Mouse (Mus musculus) stomach, embryonic 15.5 days (tissue): Measurements from ENCODE around the gene Ephb1. TPM values are rescaled to one million over a fixed set of nuclear protein-coding genes. Genes with fewer than 3 reads are reported as not detected.
A peak's percentile ranks its signal among the peaks of the same experiment; 100 is the strongest.

ENCODE experiments used
- ATAC-seq: fragments of 200-750 bp; cut with Nextera tagmentation; 2 replicates; pipeline ENCODE4 v1.8.0; 2017; ENCODE audit warnings: low read depth, moderate number of reproducible peaks, moderate TSS enrichment; ENCODE audit not compliant: insufficient read depth, low FRiP score
- H3K27ac ChIP-seq: fragments of 300-500 bp; sonication (generic); 2 replicates; pipeline ENCODE4 v1.5.1; 2015; ENCODE audit warnings: mild to moderate bottlenecking, inconsistent platforms
- H3K27me3 ChIP-seq: fragments of 300-500 bp; sonication (generic); replicated peaks from 2 replicates; pipeline ENCODE4 v1.6.1; 2015; ENCODE audit warnings: inconsistent platforms
- H3K36me3 ChIP-seq: fragments of 300-500 bp; sonication (generic); 2 replicates; pipeline ENCODE4 v1.6.1; 2015; ENCODE audit warnings: inconsistent platforms
- H3K4me1 ChIP-seq: fragments of 300-500 bp; sonication (generic); 2 replicates; pipeline ENCODE4 v1.6.1; 2015; ENCODE audit warnings: inconsistent platforms
- H3K4me2 ChIP-seq: fragments of 300-500 bp; sonication (generic); 2 replicates; pipeline ENCODE4 v1.6.1; 2015; ENCODE audit warnings: mild to moderate bottlenecking, inconsistent platforms
- H3K4me3 ChIP-seq: fragments of 300-500 bp; sonication (generic); replicated peaks from 2 replicates; pipeline ENCODE4 v1.5.1; 2015; ENCODE audit warnings: inconsistent platforms
- H3K9ac ChIP-seq: fragments of 300-500 bp; sonication (generic); 2 replicates; pipeline ENCODE4 v1.6.1; 2015; ENCODE audit warnings: inconsistent platforms
- H3K9me3 ChIP-seq: fragments of 300-500 bp; sonication (generic); 2 replicates; pipeline ENCODE4 v1.6.1; 2016; ENCODE audit warnings: inconsistent platforms
- WGBS: fragments of 180-500 bp; shearing (Covaris S2); methylation state at CpG from one replicate; pipeline ENCODE4 v1.1.7; 2015; 5-methylcytosine and 5-hydroxymethylcytosine counted together
- polyA plus RNA-seq: library from polyadenylated mRNA; unstranded; fragments of >200 nt; fragmentation: Nextera tagmentation; extraction: Ambion mirVana; gene quantifications from 2 replicates; pipeline ENCODE4 v1.2.1, GENCODE M21; 2015

The Ephb1 gene
- polyA plus RNA-seq, 1 experiment from 2014 or later, result 5.5 TPM

GRCm38 (mm10) chr9:102007706-102008105 lies 346.8 kb downstream of the Ephb1 start:
- no peaks in the 10 kb centered on the region for H3K27me3 ChIP-seq
- no peak overlapping the region for H3K9ac ChIP-seq
- no peak overlapping the region for H3K4me3 ChIP-seq
- H3K27ac ChIP-seq, result no peak overlapping the region
- no peak for ATAC-seq
- H3K36me3 ChIP-seq, result no peaks in the 10 kb centered on the region
- no peaks in the 10 kb centered on the region for H3K4me1 ChIP-seq
- no peak overlapping the region for H3K4me2 ChIP-seq
- H3K9me3 ChIP-seq, result no peaks in the 10 kb centered on the region
- 75% methylated on average over 10 of the region's 10 CpGs for WGBS

- Histone ChIP-seq H3K27ac (no peak overlapping the region), H3K4me1 (no peaks in the 10 kb centered on the region), H3K9ac (no peak overlapping the region), H3K4me3 (no peak overlapping the region), H3K4me2 (no peak overlapping the region), H3K27me3 (no peaks in the 10 kb centered on the region), H3K36me3 (no peaks in the 10 kb centered on the region), H3K9me3 (no peaks in the 10 kb centered on the region)
- 69% methylated on average over 2 of the region's 2 CpGs for WGBS
- no peak for ATAC-seq
These were observed 348.0 kb downstream of the Ephb1 start for GRCm38 (mm10) chr9:102006539-102006938.

GRCm38 (mm10) chr9:102002920-102003319 lies 351.6 kb downstream of the Ephb1 start:
- Histone ChIP-seq H3K4me3 (no peak overlapping the region), H3K4me2 (no peak overlapping the region), H3K9ac (no peak overlapping the region), H3K4me1 (no peaks in the 10 kb centered on the region), H3K27ac (no peak overlapping the region), H3K9me3 (no peaks in the 10 kb centered on the region), H3K27me3 (no peaks in the 10 kb centered on the region), H3K36me3 (no peaks in the 10 kb centered on the region)
- WGBS, result 63% methylated on average over 5 of the region's 5 CpGs
- ATAC-seq, result no peak

- no peak overlapping the region for H3K9ac ChIP-seq
- WGBS, result 80% methylated on average over 10 of the region's 10 CpGs
- no peaks in the 10 kb centered on the region for H3K27me3 ChIP-seq
- H3K4me2 ChIP-seq, result no peak overlapping the region
- no peak overlapping the region for H3K4me3 ChIP-seq
- H3K36me3 ChIP-seq, result no peaks in the 10 kb centered on the region
- no peaks in the 10 kb centered on the region for H3K4me1 ChIP-seq
- no peaks in the 10 kb centered on the region for H3K9me3 ChIP-seq
- H3K27ac ChIP-seq, result no peak overlapping the region
- ATAC-seq, result no peak
These were observed 352.3 kb downstream of the Ephb1 start for GRCm38 (mm10) chr9:102002186-102002585.

- 91% methylated on average over 11 of the region's 11 CpGs for WGBS
- no peak overlapping the region for H3K27ac ChIP-seq
- no peaks in the 10 kb centered on the region for H3K27me3 ChIP-seq
- no peak for ATAC-seq
- no peaks in the 10 kb centered on the region for H3K36me3 ChIP-seq
- no peak overlapping the region for H3K9ac ChIP-seq
- no peaks in the 10 kb centered on the region for H3K9me3 ChIP-seq
- H3K4me2 ChIP-seq, result no peak overlapping the region
- no peaks in the 10 kb centered on the region for H3K4me1 ChIP-seq
- no peak overlapping the region for H3K4me3 ChIP-seq
These were observed 352.8 kb downstream of the Ephb1 start for GRCm38 (mm10) chr9:102001633-102002165.

GRCm38 (mm10) chr9:101999690-102000089 lies 354.8 kb downstream of the Ephb1 start:
- no peak overlapping the region for H3K4me2 ChIP-seq
- no peaks in the 10 kb centered on the region for H3K9me3 ChIP-seq
- H3K27ac ChIP-seq, result no peak overlapping the region
- WGBS, result 38% methylated on average over 4 of the region's 4 CpGs
- no peaks in the 10 kb centered on the region for H3K36me3 ChIP-seq
- ATAC-seq, result no peak
- no peaks in the 10 kb centered on the region for H3K4me1 ChIP-seq
- no peaks in the 10 kb centered on the region for H3K27me3 ChIP-seq
- H3K4me3 ChIP-seq, result no peak overlapping the region
- H3K9ac ChIP-seq, result no peak overlapping the region

GRCm38 (mm10) chr9:101996771-101997500 lies 357.6 kb downstream of the Ephb1 start:
- Histone ChIP-seq H3K4me3 (no peak overlapping the region), H3K36me3 (no peaks in the 10 kb centered on the region), H3K27ac (no peak overlapping the region), H3K27me3 (no peaks in the 10 kb centered on the region), H3K9me3 (no peaks in the 10 kb centered on the region), H3K4me2 (no peak overlapping the region), H3K9ac (no peak overlapping the region), H3K4me1 (no peaks in the 10 kb centered on the region)
- no peak for ATAC-seq
- 72% methylated on average over 16 of the region's 16 CpGs for WGBS

- ATAC-seq, result no peak
- Histone ChIP-seq H3K9ac (no peak overlapping the region), H3K27me3 (no peaks in the 10 kb centered on the region), H3K4me1 (no peaks in the 10 kb centered on the region), H3K4me2 (no peak overlapping the region), H3K9me3 (no peaks in the 10 kb centered on the region), H3K27ac (no peak overlapping the region), H3K4me3 (no peak overlapping the region), H3K36me3 (no peaks in the 10 kb centered on the region)
- WGBS, result 72% methylated on average over 7 of the region's 7 CpGs
These were observed 358.3 kb downstream of the Ephb1 start for GRCm38 (mm10) chr9:101996183-101996582.

- H3K36me3 ChIP-seq, result no peaks in the 10 kb centered on the region
- no peak overlapping the region for H3K27ac ChIP-seq
- H3K9me3 ChIP-seq, result no peaks in the 10 kb centered on the region
- H3K4me1 ChIP-seq, result no peaks in the 10 kb centered on the region
- H3K4me2 ChIP-seq, result no peak overlapping the region
- ATAC-seq, result peak; percentile 92
- H3K4me3 ChIP-seq, result no peak overlapping the region
- WGBS, result 56% methylated on average over 10 of the region's 10 CpGs
- H3K27me3 ChIP-seq, result no peaks in the 10 kb centered on the region
- H3K9ac ChIP-seq, result no peak overlapping the region
These were observed 358.9 kb downstream of the Ephb1 start for GRCm38 (mm10) chr9:101995423-101996156.

GRCm38 (mm10) chr9:101994086-101994485 lies 360.4 kb downstream of the Ephb1 start:
- Histone ChIP-seq H3K4me2 (no peak overlapping the region), H3K9ac (no peak overlapping the region), H3K36me3 (no peaks in the 10 kb centered on the region), H3K4me3 (no peak overlapping the region), H3K27me3 (no peaks in the 10 kb centered on the region), H3K9me3 (no peaks in the 10 kb centered on the region), H3K27ac (no peak overlapping the region), H3K4me1 (no peaks in the 10 kb centered on the region)
- ATAC-seq, result no peak
- 87% methylated on average over 2 of the region's 2 CpGs for WGBS

- no peaks in the 10 kb centered on the region for H3K27me3 ChIP-seq
- no peak overlapping the region for H3K4me2 ChIP-seq
- WGBS, result 85% methylated on average over 12 of the region's 12 CpGs
- no peak overlapping the region for H3K27ac ChIP-seq
- H3K4me1 ChIP-seq, result no peaks in the 10 kb centered on the region
- ATAC-seq, result no peak
- no peak overlapping the region for H3K4me3 ChIP-seq
- H3K9me3 ChIP-seq, result no peaks in the 10 kb centered on the region
- H3K9ac ChIP-seq, result no peak overlapping the region
- H3K36me3 ChIP-seq, result no peaks in the 10 kb centered on the region
These were observed 363.7 kb downstream of the Ephb1 start for GRCm38 (mm10) chr9:101990836-101991235.

- WGBS, result 71% methylated on average over 6 of the region's 6 CpGs
- Histone ChIP-seq H3K4me2 (no peak overlapping the region), H3K27me3 (no peaks in the 10 kb centered on the region), H3K27ac (no peak overlapping the region), H3K4me1 (no peaks in the 10 kb centered on the region), H3K4me3 (no peak overlapping the region), H3K9me3 (no peaks in the 10 kb centered on the region), H3K36me3 (no peaks in the 10 kb centered on the region), H3K9ac (no peak overlapping the region)
- no peak for ATAC-seq
These were observed 364.5 kb downstream of the Ephb1 start for GRCm38 (mm10) chr9:101990032-101990431.
